Mouse (Mus musculus) neural tube, embryonic 14.5 days (tissue): ENCODE results near the gene Sox10. TPM values are rescaled to one million over a fixed set of nuclear protein-coding genes. Genes with fewer than 3 reads are reported as not detected.

Experiments
- ATAC-seq: fragments of 200-750 bp; cut with Nextera tagmentation; 2 replicates; pipeline ENCODE4 v1.8.0; 2017; ENCODE audit warnings: low read depth, mild to moderate bottlenecking, moderate TSS enrichment, moderate library complexity
- H3K27ac ChIP-seq: fragments of 300-500 bp; sonication (generic); 2 replicates; pipeline ENCODE4 v1.5.1; 2014; ENCODE audit warnings: low read depth, mild to moderate bottlenecking, control low read depth, low read length, moderate library complexity, mixed read lengths
- H3K27me3 ChIP-seq: fragments of 300-500 bp; sonication (generic); 2 replicates; pipeline ENCODE4 v1.6.1; 2014; ENCODE audit warnings: low read length; ENCODE audit not compliant: control insufficient read depth, insufficient read depth
- H3K36me3 ChIP-seq: fragments of 300-500 bp; sonication (generic); 2 replicates; pipeline ENCODE4 v1.6.1; 2014; ENCODE audit warnings: low read length, mixed read lengths; ENCODE audit not compliant: control insufficient read depth, insufficient read depth
- H3K4me1 ChIP-seq: fragments of 300-500 bp; sonication (generic); 2 replicates; pipeline ENCODE4 v1.6.1; 2014; ENCODE audit warnings: low read length; ENCODE audit not compliant: control insufficient read depth, insufficient read depth
- H3K4me2 ChIP-seq: fragments of 300-500 bp; sonication (generic); 2 replicates; pipeline ENCODE4 v1.6.1; 2014; ENCODE audit warnings: mild to moderate bottlenecking, low read depth, low read length, control low read depth
- H3K4me3 ChIP-seq: fragments of 300-500 bp; sonication (generic); 2 replicates; pipeline ENCODE4 v1.5.1; 2014; ENCODE audit warnings: low read depth, low read length, control low read depth, mixed read lengths
- H3K9ac ChIP-seq: fragments of 300-500 bp; sonication (generic); replicated peaks from 2 replicates; pipeline ENCODE4 v1.6.1; 2014; ENCODE audit warnings: low read depth, mild to moderate bottlenecking, control low read depth, low read length, mixed read lengths
- H3K9me3 ChIP-seq: fragments of 300-500 bp; sonication (generic); 2 replicates; pipeline ENCODE4 v1.6.1; 2016; ENCODE audit warnings: low read length; ENCODE audit not compliant: control insufficient read depth
- WGBS: fragments of 180-500 bp; shearing (Covaris S2); extraction: QIAGEN DNeasy Blood & Tissue Kit; methylation state at CpG from one replicate; pipeline ENCODE4 v1.1.7; 2014; 5-methylcytosine and 5-hydroxymethylcytosine counted together
- polyA plus RNA-seq: library from polyadenylated mRNA; unstranded; fragments of >200 nt; fragmentation: Nextera tagmentation; extraction: Ambion mirVana; gene quantifications from 2 replicates; pipeline ENCODE4 v1.2.1, GENCODE M21; 2014

The Sox10 gene
- polyA plus RNA-seq, 1 experiment from 2014 or later: 7.7 TPM

- Histone ChIP-seq H3K4me1 (no peaks in the 10 kb centered on the region), H3K4me2 (no peak overlapping the region), H3K9ac (no peak overlapping the region), H3K27ac (no peak overlapping the region), H3K4me3 (no peak overlapping the region), H3K27me3 (no peaks in the 10 kb centered on the region), H3K9me3 (no peaks in the 10 kb centered on the region), H3K36me3 (peaks cover 40% of the 10 kb centered on the region)
- 82% methylated on average over 9 of the region's 9 CpGs for WGBS
- no peak for ATAC-seq
Measured at GRCm38 (mm10) chr15:79134496-79135270, 30.4 kb downstream of the Sox10 start.

GRCm38 (mm10) chr15:79133191-79133661 lies 31.8 kb downstream of the Sox10 start:
- Histone ChIP-seq H3K4me1 (no peaks in the 10 kb centered on the region), H3K27ac (no peak overlapping the region), H3K9ac (no peak overlapping the region), H3K4me3 (no peak overlapping the region), H3K4me2 (no peak overlapping the region), H3K9me3 (no peaks in the 10 kb centered on the region), H3K27me3 (no peaks in the 10 kb centered on the region), H3K36me3 (peaks cover 49% of the 10 kb centered on the region)
- WGBS: 87% methylated on average over 6 of the region's 6 CpGs
- ATAC-seq: no peak

GRCm38 (mm10) chr15:79131442-79131841 lies 33.6 kb downstream of the Sox10 start:
- Histone ChIP-seq H3K4me1 (no peaks in the 10 kb centered on the region), H3K9me3 (no peaks in the 10 kb centered on the region), H3K9ac (no peak overlapping the region), H3K27me3 (no peaks in the 10 kb centered on the region), H3K27ac (no peak overlapping the region), H3K36me3 (peaks cover 65% of the 10 kb centered on the region), H3K4me3 (no peak overlapping the region), H3K4me2 (no peak overlapping the region)
- no peak for ATAC-seq
- 73% methylated on average over 7 of the region's 7 CpGs for WGBS

GRCm38 (mm10) chr15:79130782-79131181 lies 34.3 kb downstream of the Sox10 start:
- ATAC-seq: no peak
- Histone ChIP-seq H3K27me3 (no peaks in the 10 kb centered on the region), H3K4me3 (no peak overlapping the region), H3K27ac (no peak overlapping the region), H3K4me2 (no peak overlapping the region), H3K36me3 (peaks cover 71% of the 10 kb centered on the region), H3K9ac (no peak overlapping the region), H3K4me1 (no peaks in the 10 kb centered on the region), H3K9me3 (no peaks in the 10 kb centered on the region)
- whole genome bisulfite sequencing: 88% methylated on average over 10 of the region's 10 CpGs

- no peak overlapping the region for H3K9ac ChIP-seq
- no peaks in the 10 kb centered on the region for H3K27me3 ChIP-seq
- no peak overlapping the region for H3K27ac ChIP-seq
- H3K36me3 ChIP-seq: peaks cover 84% of the 10 kb centered on the region
- no peak for ATAC-seq
- no peaks in the 10 kb centered on the region for H3K9me3 ChIP-seq
- H3K4me3 ChIP-seq: no peak overlapping the region
- no peaks in the 10 kb centered on the region for H3K4me1 ChIP-seq
- no peak overlapping the region for H3K4me2 ChIP-seq
- WGBS: 84% methylated on average over 7 of the region's 7 CpGs
Measured at GRCm38 (mm10) chr15:79129311-79129710, 35.7 kb downstream of the Sox10 start.

- Histone ChIP-seq H3K36me3 (peaks cover 81% of the 10 kb centered on the region), H3K9me3 (no peaks in the 10 kb centered on the region)
- 93% methylated on average over 5 of the region's 5 CpGs for WGBS
Measured at GRCm38 (mm10) chr15:79128208-79128607, 36.8 kb downstream of the Sox10 start.

GRCm38 (mm10) chr15:79127101-79127500 lies 37.9 kb downstream of the Sox10 start:
- Histone ChIP-seq H3K4me1 (no peaks in the 10 kb centered on the region), H3K36me3 (peaks cover 79% of the 10 kb centered on the region), H3K27ac (no peak overlapping the region), H3K27me3 (no peaks in the 10 kb centered on the region), H3K9me3 (no peaks in the 10 kb centered on the region), H3K9ac (no peak overlapping the region), H3K4me2 (no peak overlapping the region), H3K4me3 (no peak overlapping the region)
- ATAC-seq: no peak
- whole genome bisulfite sequencing: 96% methylated on average over 12 of the region's 12 CpGs

More at GRCm38 (mm10) chr15:79128208-79128607, 36.8 kb downstream of the Sox10 start:
- ATAC-seq: no peak
- no peak overlapping the region for H3K4me3 ChIP-seq
- H3K4me1 ChIP-seq: no peaks in the 10 kb centered on the region
- H3K4me2 ChIP-seq: no peak overlapping the region
- no peak overlapping the region for H3K27ac ChIP-seq
- no peak overlapping the region for H3K9ac ChIP-seq
- no peaks in the 10 kb centered on the region for H3K27me3 ChIP-seq

- WGBS: 86% methylated on average over 13 of the region's 13 CpGs
- H3K4me1 ChIP-seq: no peaks in the 10 kb centered on the region
- ATAC-seq: no peak
- no peak overlapping the region for H3K27ac ChIP-seq
- H3K4me3 ChIP-seq: no peak overlapping the region
- H3K9me3 ChIP-seq: no peaks in the 10 kb centered on the region
- peaks cover 74% of the 10 kb centered on the region for H3K36me3 ChIP-seq
- H3K4me2 ChIP-seq: no peak overlapping the region
- H3K9ac ChIP-seq: no peak overlapping the region
- no peaks in the 10 kb centered on the region for H3K27me3 ChIP-seq
Measured at GRCm38 (mm10) chr15:79126217-79126932, 38.7 kb downstream of the Sox10 start.

- Histone ChIP-seq H3K27ac (no peak overlapping the region), H3K9me3 (no peaks in the 10 kb centered on the region), H3K9ac (no peak overlapping the region), H3K36me3 (peaks cover 54% of the 10 kb centered on the region), H3K4me2 (no peak overlapping the region), H3K4me3 (no peak overlapping the region), H3K27me3 (no peaks in the 10 kb centered on the region), H3K4me1 (no peaks in the 10 kb centered on the region)
- ATAC-seq: no peak
- 87% methylated on average over 10 of the region's 10 CpGs for WGBS
Measured at GRCm38 (mm10) chr15:79124331-79124875, 40.6 kb downstream of the Sox10 start.
